Mouse (Mus musculus): ENCODE measurements at regions not wholly inside any gene's neighbourhood (a gene's known extent, or its start where the extent isn't known, plus 50 kb on each side); places are given as distances from the start of the nearest gene placed in this dataset.

- TF ChIP-seq POLR2A (IDR thresholded peaks at IDR 0.05; ENCODE audit: control insufficient read depth, low read depth, low read length) (no peak), CTCF (IDR thresholded peaks at IDR 0.05; ENCODE audit: control insufficient read depth, insufficient read depth, insufficient replicate concordance, low read depth, low read length) (no peak)
Measured at GRCm38 (mm10) chr10:44776175-44776574, 247.9 kb upstream of the Prdm1 start.

Measured in testis, adult 2 months (tissue).